Mouse (Mus musculus): Measurements from ENCODE around the gene Tmem252.

The Tmem252 gene

DNA sequence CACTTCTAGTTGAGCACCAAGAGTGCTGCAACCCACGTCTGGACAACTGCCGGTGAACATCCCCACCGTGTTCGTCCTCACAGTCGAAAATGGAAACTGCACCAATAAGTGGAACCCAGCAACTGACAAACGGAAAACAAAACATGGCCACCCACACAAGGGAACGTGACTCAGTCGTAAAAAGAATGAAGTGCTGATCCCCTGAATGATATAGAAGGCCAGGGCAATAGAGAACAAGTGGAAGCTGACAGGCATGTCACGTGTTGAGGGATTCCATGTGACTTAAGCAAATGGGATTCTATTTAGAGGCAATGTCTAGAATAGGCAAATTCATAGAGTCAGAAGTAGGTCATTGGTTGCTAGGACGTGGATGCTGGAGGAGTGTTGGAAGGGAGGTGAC, 50.6 kb downstream of the Tmem252 start:
- no peak for DNase-seq (ENCODE audit: low read depth, low spot score)

DNA sequence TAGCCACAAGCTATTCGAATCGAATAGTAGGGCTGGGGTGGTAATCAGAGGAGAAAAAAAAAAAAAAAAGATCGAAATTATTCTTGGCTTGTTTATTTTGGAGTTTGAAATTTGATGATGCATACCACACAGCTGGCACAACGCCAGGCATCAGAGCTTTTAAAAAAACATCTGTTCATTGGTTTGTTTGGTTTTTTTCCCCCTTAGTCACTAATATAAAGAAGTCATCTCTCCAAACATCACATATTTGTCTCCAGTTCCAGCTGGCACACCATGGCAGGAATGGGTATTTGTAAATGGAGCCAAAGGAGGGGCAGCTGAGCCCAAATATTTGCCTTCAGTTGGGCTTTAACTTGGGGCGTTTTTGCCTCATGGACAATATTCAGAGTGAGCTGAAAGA, 56.9 kb downstream of the Tmem252 start:
- DNase-seq (ENCODE audit: low read depth, low spot score) = no peak

Measured in forelimb bud, embryonic 11.5 days (tissue).